Mouse (Mus musculus) embryonic fibroblast, embryonic 13.5 days (primary cell): ENCODE measurements around the gene App.

ENCODE experiments used
- CTCF ChIP-seq: IDR thresholded peaks from 2 replicates; pipeline ENCODE4 v1.5.1; 2011; ENCODE audit warnings: mild to moderate bottlenecking, control low read depth, low read length, moderate library complexity, borderline replicate concordance; ENCODE audit not compliant: insufficient read depth
- POLR2A ChIP-seq: IDR thresholded peaks from 2 replicates; pipeline ENCODE4 v1.6.1; 2011; ENCODE audit warnings: low read depth, mild to moderate bottlenecking, control low read depth, low read length, moderate library complexity

DNA sequence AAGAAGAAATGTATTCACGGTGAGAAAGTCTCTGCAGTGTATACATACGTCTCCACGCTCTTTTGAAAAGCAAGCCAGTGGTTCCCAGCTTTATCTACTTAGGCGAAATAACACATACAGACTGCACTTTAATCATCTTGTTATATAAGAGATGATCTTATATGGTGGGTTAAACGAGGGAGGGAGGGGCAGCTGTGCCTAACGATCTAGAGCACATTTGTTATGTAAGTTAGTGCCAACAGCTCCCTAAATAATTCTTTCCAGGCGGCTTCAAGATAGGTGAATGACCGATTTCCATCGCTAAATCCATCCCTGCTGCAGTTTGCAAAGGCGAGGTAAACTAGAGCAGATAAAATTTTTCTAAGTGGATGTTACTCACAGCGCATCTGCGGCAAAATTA, 210.0 kb downstream of the App start:
- TF ChIP-seq CTCF (no peak), POLR2A (no peak)
